Mouse (Mus musculus) heart, postnatal 0 days (tissue): ENCODE measurements at regions not wholly inside any gene's neighbourhood (a gene's known extent, or its start where the extent isn't known, plus 50 kb on each side); places are given as distances from the start of the nearest gene placed in this dataset. TPM values are rescaled to one million over a fixed set of nuclear protein-coding genes. Genes with fewer than 3 reads are reported as not detected.

Experiments used
- ATAC-seq: fragments of 200-750 bp; cut with Nextera tagmentation; 2 replicates; pipeline ENCODE4 v1.8.0; 2017; ENCODE audit warnings: low read depth, moderate number of reproducible peaks, moderate library complexity; ENCODE audit not compliant: insufficient read depth
- DNase-seq: peaks from one replicate; pipeline ENCODE4 v3.0.0-alpha.2; 2016; ENCODE audit warnings: low spot score
- H3K27ac ChIP-seq: fragments of 300-500 bp; sonication (generic); 2 replicates; pipeline ENCODE4 v1.5.1; 2014; ENCODE audit warnings: low read depth, mild to moderate bottlenecking
- H3K27me3 ChIP-seq: fragments of 300-500 bp; sonication (generic); 2 replicates; pipeline ENCODE4 v1.6.1; 2014; ENCODE audit warnings: low read length, mixed read lengths; ENCODE audit not compliant: control insufficient read depth, insufficient read depth
- H3K36me3 ChIP-seq: fragments of 300-500 bp; sonication (generic); replicated peaks from 2 replicates; pipeline ENCODE4 v1.6.1; 2014; ENCODE audit warnings: low read length, mixed read lengths; ENCODE audit not compliant: control insufficient read depth, insufficient read depth
- H3K4me1 ChIP-seq: fragments of 300-500 bp; sonication (generic); 2 replicates; pipeline ENCODE4 v1.6.1; 2014; ENCODE audit warnings: antibody characterized with exemption; ENCODE audit not compliant: control insufficient read depth, insufficient read depth
- H3K4me2 ChIP-seq: fragments of 300-500 bp; sonication (generic); 2 replicates; pipeline ENCODE4 v1.6.1; 2014; ENCODE audit warnings: low read depth, mild to moderate bottlenecking, low read length, moderate library complexity
- H3K4me3 ChIP-seq: fragments of 300-500 bp; sonication (generic); 2 replicates; pipeline ENCODE4 v1.5.1; 2014; ENCODE audit warnings: low read depth, low read length
- H3K9ac ChIP-seq: fragments of 300-500 bp; sonication (generic); replicated peaks from 2 replicates; pipeline ENCODE4 v1.6.1; 2014; ENCODE audit warnings: low read depth, low read length, mixed read lengths
- H3K9me3 ChIP-seq: fragments of 300-500 bp; sonication (generic); replicated peaks from 2 replicates; pipeline ENCODE4 v1.6.1; 2016; ENCODE audit warnings: low read length; ENCODE audit not compliant: control insufficient read depth
- CTCF ChIP-seq: IDR thresholded peaks from 2 replicates; pipeline ENCODE4 v1.5.1; 2016; ENCODE audit warnings: antibody characterized with exemption, control low read depth, low read depth
- EP300 ChIP-seq: IDR thresholded peaks from 2 replicates; pipeline ENCODE4 v1.6.1; 2016; ENCODE audit warnings: antibody characterized with exemption, low read depth
- WGBS: fragments of 180-500 bp; shearing (Covaris S2); extraction: QIAGEN DNeasy Blood & Tissue Kit; methylation state at CpG from one replicate; pipeline ENCODE4 v1.1.7; 2014; 5-methylcytosine and 5-hydroxymethylcytosine counted together
- microRNA-seq: library from miRNA; unstranded; fragments of <30 nt; microRNA quantifications from one replicate; pipeline ENCODE4, GENCODE M21; 2016

- TF ChIP-seq EP300: no peak
- H3K9me3 ChIP-seq: no peaks in the 10 kb centered on the region
- no peak overlapping the region for H3K4me3 ChIP-seq
- H3K9ac ChIP-seq: no peak overlapping the region
- H3K4me1 ChIP-seq: no peaks in the 10 kb centered on the region
- DNase-seq (no peak), ATAC-seq (no peak)
- H3K27ac ChIP-seq: no peak overlapping the region
- no peaks in the 10 kb centered on the region for H3K36me3 ChIP-seq
- H3K4me2 ChIP-seq: no peak overlapping the region
- WGBS: 83% methylated on average over 6 of the region's 6 CpGs
- H3K27me3 ChIP-seq: no peaks in the 10 kb centered on the region
These were observed 573.2 kb downstream of the Gm826 start for GRCm38 (mm10) chr2:159760806-159761205.

DNA sequence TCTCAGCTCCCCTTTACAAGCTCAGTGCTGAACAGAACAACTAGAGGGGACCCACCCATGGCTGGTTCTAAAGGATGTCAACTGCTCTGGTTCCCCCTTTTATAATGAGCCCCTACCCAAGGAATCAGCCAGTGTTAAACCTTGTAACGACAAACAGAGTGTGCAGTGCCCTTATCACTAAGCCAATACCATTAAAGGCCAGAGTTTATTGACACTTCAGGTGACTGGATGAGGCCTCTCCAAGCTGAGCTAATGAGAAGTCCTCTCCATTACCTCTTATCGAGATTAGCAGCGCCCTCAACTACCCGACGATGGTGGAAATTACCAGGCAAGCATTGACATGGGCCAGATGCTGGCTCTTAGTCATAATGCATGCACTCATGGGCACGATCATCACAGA lies 570.8 kb downstream of the Gm826 start:
- Histone ChIP-seq H3K4me3 (no peak overlapping the region), H3K36me3 (no peaks in the 10 kb centered on the region), H3K9ac (no peak overlapping the region), H3K27me3 (no peaks in the 10 kb centered on the region), H3K27ac (no peak overlapping the region), H3K4me2 (no peak overlapping the region), H3K9me3 (no peaks in the 10 kb centered on the region), H3K4me1 (no peaks in the 10 kb centered on the region)
- no peak for TF ChIP-seq CTCF
- TF ChIP-seq EP300: no peak
- ATAC-seq (no peak), DNase-seq (no peak)
- 40% methylated on average over 6 of the region's 6 CpGs for WGBS

Small RNAs in the stretch of these regions (microRNA-seq; reads per million reads assigned to microRNA genes)
- gene Gm44319: not detected
